Mouse (Mus musculus): ENCODE results near the gene Pcca.

- no peak for TF ChIP-seq EP300 (IDR thresholded peaks at IDR 0.05; ENCODE audit: insufficient read depth, low read depth, low read length)
- no peak for TF ChIP-seq POLR2A (IDR thresholded peaks at IDR 0.05; ENCODE audit: insufficient read depth, low read depth, low read length)
Observed at GRCm38 (mm10) chr14:122821002-122821401, 286.9 kb downstream of the Pcca start.
